Mouse (Mus musculus): ENCODE results near the gene Timp3. TPM values are rescaled to one million over a fixed set of nuclear protein-coding genes. Genes with fewer than 3 reads are reported as not detected.
"Not testable (repeated sequence)": the region's sequence is repeated elsewhere in the genome, so short reads cannot be mapped to it uniquely, and the experiment has no call there.

Gene Timp3
- polyA plus RNA-seq, 1 experiment, result 3.3 TPM

DNA sequence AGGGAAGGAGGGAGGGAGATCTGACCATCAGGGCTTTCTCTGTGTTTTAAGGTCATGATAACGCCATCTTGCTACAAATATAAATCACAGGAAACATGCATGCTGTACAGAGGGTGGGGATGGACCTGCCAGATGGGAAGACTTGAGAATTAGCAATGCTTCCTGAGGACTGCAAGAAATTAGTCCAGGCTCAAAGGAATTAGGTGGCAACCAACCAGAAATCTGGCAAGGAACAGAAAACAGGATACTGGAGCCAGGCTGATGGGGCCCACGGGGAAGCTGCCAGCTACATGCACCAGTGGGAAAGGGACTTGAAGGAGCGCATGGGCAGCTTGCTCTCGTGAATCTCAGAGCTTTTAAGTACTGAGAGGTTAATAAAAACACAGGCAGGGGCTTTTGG lies 59.5 kb downstream of the Timp3 start:
- H3K27ac ChIP-seq (ENCODE audit: insufficient read depth, low read depth, low read length), result no peak overlapping the region
- no peak overlapping the region for H3K4me3 ChIP-seq (ENCODE audit: insufficient read depth, low read length)
- no peaks in the 10 kb centered on the region for H3K4me1 ChIP-seq (ENCODE audit: control insufficient read depth, insufficient read depth, low read length)
- TF ChIP-seq CTCF (IDR thresholded peaks at IDR 0.05; ENCODE audit: low read depth, low read length) (no peak), POLR2A (IDR thresholded peaks at IDR 0.05; ENCODE audit: borderline replicate concordance, low read depth, low read length) (no peak)

DNA sequence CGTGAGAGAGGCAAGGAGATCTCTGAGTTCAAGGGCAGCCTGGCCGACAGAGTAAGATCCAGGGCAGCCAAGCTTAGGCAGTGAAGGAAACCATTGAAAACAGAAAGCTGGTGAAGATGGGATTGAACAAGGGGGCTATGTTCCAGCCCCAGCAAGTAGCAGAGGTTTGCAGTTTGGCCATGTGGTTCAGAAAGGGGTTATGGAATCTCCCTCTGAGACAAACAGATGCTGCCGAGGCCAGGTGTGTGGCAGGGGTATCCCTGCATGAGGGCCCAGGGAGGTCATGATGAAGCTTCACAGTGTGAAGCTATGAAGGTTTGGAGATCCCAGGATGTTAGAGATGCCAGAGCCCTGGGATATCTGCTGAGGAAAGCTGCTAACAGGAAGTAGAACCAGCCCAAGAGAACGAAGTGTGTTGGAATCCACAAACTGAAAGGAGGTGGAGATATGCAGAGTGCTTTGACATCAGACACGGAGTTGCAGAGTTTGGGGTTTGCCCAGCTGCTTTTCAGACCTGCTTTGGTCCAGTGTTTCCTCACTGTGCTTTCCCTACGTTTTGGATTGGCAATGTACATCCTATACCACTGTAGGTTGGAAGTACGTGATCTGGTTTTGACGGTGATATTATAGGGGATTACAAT lies 63.6 kb downstream of the Timp3 start:
- no peak overlapping the region for H3K27ac ChIP-seq (ENCODE audit: insufficient read depth, low read depth, low read length)
- H3K4me3 ChIP-seq (ENCODE audit: insufficient read depth, low read length), result no peak overlapping the region
- TF ChIP-seq POLR2A (IDR thresholded peaks at IDR 0.05; ENCODE audit: borderline replicate concordance, low read depth, low read length) (no peak), CTCF (IDR thresholded peaks at IDR 0.05; ENCODE audit: low read depth, low read length) (no peak)
- H3K4me1 ChIP-seq (ENCODE audit: control insufficient read depth, insufficient read depth, low read length), result no peaks in the 10 kb centered on the region

DNA sequence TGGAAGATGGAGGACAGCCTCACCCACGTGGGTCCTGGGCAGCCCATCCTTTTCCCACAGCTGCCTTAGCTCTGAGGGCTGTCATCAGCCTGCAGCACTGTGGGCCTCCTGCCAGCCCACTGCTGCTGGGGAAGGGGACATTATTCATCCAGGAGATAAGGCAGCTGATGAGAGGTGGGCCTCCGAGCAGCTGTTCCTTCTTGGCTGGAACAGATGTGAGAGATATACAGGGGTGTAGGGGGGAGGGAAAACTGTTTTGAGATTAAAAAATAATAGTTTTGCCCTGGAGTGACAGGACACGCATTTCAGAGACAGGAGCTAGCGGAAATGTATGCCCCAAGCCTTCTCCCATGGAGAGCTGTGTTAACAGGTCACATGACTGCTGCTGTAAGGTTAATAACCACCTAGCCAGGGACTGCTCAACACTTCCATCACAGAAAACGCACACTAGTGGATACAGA lies 65.5 kb downstream of the Timp3 start:
- TF ChIP-seq CTCF (IDR thresholded peaks at IDR 0.05; ENCODE audit: low read depth, low read length), result no peak
- no peak for TF ChIP-seq POLR2A (IDR thresholded peaks at IDR 0.05; ENCODE audit: borderline replicate concordance, low read depth, low read length)
- H3K27ac ChIP-seq (ENCODE audit: insufficient read depth, low read depth, low read length), result no peak overlapping the region
- H3K4me1 ChIP-seq (ENCODE audit: control insufficient read depth, insufficient read depth, low read length), result no peaks in the 10 kb centered on the region
- no peak overlapping the region for H3K4me3 ChIP-seq (ENCODE audit: insufficient read depth, low read length)

DNA sequence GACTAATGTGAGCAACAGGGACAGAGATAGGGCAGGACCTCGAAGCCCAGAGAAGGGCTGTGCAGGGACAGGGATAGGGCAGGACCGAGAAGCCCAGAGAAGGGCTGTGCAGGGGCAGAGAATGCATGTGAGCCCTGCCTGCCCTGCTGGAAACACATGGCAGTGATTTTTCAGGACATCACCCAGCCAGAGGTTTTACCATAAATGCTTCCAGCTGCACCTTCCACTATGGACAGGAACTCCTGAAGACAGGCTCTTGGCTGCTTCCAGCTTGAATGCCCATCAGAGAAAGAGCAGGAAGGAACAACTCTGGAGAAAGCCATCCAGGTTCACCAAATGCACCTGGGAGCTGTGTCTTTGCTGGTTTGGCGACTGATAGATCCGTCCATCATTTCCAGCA lies 67.2 kb downstream of the Timp3 start:
- H3K4me1 ChIP-seq (ENCODE audit: control insufficient read depth, insufficient read depth, low read length), result no peaks in the 10 kb centered on the region
- no peak overlapping the region for H3K4me3 ChIP-seq (ENCODE audit: insufficient read depth, low read length)
- no peak overlapping the region for H3K27ac ChIP-seq (ENCODE audit: insufficient read depth, low read depth, low read length)
- TF ChIP-seq POLR2A (IDR thresholded peaks at IDR 0.05; ENCODE audit: borderline replicate concordance, low read depth, low read length), result no peak
- TF ChIP-seq CTCF (IDR thresholded peaks at IDR 0.05; ENCODE audit: low read depth, low read length), result no peak

DNA sequence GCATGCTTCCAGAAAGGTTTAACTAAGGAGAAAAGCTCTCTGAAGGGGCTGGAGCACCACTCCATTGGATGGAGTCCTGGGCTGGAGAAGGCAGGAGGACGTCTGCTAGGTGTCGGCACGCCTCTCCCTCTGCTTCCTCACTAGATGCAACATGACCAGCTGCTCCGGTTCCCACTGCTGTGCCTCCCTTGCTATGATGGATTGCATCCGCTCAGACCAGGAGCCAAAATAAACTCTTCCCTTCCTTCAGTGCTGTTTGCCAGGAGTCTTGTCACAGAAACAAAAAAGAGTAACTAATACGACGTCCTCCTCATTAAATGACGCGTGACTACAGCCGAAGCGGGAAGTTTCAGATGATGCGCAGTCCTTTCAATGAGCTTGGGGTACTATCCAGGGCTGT lies 68.6 kb downstream of the Timp3 start:
- H3K4me1 ChIP-seq (ENCODE audit: control insufficient read depth, insufficient read depth, low read length), result no peaks in the 10 kb centered on the region
- TF ChIP-seq POLR2A (IDR thresholded peaks at IDR 0.05; ENCODE audit: borderline replicate concordance, low read depth, low read length) (no peak), CTCF (IDR thresholded peaks at IDR 0.05; ENCODE audit: low read depth, low read length) (no peak)
- H3K27ac ChIP-seq (ENCODE audit: insufficient read depth, low read depth, low read length), result no peak overlapping the region
- no peak overlapping the region for H3K4me3 ChIP-seq (ENCODE audit: insufficient read depth, low read length)

DNA sequence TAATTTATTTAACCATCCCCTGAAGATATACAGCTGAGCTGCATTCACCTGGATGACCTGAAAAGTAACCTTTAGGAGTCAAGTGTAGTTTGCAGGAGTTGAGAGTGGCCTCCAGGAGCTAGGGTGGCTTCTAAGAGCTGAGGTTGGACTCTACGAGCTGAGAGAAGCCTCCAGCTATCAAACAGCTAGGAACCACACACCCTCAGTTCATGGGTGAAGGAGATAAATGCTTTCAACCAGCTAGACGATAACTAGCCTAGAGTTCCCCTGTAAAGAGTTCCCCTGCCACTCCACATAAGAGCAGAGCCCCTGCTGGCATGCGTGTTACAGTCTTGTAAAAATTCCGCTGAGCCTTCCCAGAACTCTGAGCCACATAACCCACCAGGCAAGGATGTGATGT lies 69.2 kb downstream of the Timp3 start:
- H3K27ac ChIP-seq (ENCODE audit: insufficient read depth, low read depth, low read length), result no peak overlapping the region
- H3K4me1 ChIP-seq (ENCODE audit: control insufficient read depth, insufficient read depth, low read length), result no peaks in the 10 kb centered on the region
- no peak for TF ChIP-seq CTCF (IDR thresholded peaks at IDR 0.05; ENCODE audit: low read depth, low read length)
- TF ChIP-seq POLR2A (IDR thresholded peaks at IDR 0.05; ENCODE audit: borderline replicate concordance, low read depth, low read length), result no peak
- H3K4me3 ChIP-seq (ENCODE audit: insufficient read depth, low read length), result no peak overlapping the region

DNA sequence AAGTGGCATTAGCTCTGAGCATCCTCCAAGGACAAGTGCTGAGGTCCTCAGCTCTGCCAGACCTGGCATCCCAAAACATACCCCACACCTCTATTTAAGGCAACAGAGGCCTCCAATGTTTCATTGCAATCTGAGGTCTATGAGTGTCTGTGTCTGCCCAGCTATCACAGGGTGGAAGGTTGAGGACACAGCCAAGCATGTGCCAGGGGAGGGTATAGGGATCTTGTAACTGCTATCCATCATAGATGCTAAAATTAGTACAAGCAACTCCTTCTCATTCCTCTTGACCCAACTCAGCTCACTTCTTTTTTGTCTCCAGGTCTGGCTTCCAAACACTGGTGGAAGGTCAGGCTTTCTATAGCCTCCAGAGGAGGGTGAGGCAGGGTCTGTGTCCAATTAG lies 71.4 kb downstream of the Timp3 start:
- H3K4me1 ChIP-seq (ENCODE audit: control insufficient read depth, insufficient read depth, low read length), result no peaks in the 10 kb centered on the region
- H3K4me3 ChIP-seq (ENCODE audit: insufficient read depth, low read length), result no peak overlapping the region
- TF ChIP-seq CTCF (IDR thresholded peaks at IDR 0.05; ENCODE audit: low read depth, low read length), result no peak
- TF ChIP-seq POLR2A (IDR thresholded peaks at IDR 0.05; ENCODE audit: borderline replicate concordance, low read depth, low read length), result no peak
- H3K27ac ChIP-seq (ENCODE audit: insufficient read depth, low read depth, low read length), result no peak overlapping the region

DNA sequence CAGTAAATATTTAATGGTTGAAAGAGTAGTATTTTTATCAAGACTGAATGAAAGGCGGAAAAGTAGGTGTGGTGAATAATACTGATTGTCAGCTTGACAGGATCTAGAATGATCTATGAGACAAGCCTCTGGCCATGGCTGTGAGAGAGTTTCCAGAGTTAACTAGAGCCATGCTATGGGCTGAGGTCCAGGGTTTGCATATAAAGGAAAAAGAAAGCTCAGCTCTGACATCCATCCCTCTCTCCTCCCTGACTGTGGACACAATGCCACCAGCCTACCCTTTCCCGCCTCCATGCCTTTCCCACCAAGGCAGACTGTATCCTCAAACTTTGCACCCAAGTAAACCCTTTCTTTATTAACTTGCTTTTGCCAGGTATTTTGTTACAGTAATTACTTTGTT lies 73.9 kb downstream of the Timp3 start:
- TF ChIP-seq POLR2A (IDR thresholded peaks at IDR 0.05; ENCODE audit: borderline replicate concordance, low read depth, low read length), result no peak
- no peak for TF ChIP-seq CTCF (IDR thresholded peaks at IDR 0.05; ENCODE audit: low read depth, low read length)
- Histone ChIP-seq H3K27ac (ENCODE audit: insufficient read depth, low read depth, low read length) (no peak overlapping the region), H3K4me1 (ENCODE audit: control insufficient read depth, insufficient read depth, low read length) (no peaks in the 10 kb centered on the region), H3K4me3 (ENCODE audit: insufficient read depth, low read length) (no peak overlapping the region)

DNA sequence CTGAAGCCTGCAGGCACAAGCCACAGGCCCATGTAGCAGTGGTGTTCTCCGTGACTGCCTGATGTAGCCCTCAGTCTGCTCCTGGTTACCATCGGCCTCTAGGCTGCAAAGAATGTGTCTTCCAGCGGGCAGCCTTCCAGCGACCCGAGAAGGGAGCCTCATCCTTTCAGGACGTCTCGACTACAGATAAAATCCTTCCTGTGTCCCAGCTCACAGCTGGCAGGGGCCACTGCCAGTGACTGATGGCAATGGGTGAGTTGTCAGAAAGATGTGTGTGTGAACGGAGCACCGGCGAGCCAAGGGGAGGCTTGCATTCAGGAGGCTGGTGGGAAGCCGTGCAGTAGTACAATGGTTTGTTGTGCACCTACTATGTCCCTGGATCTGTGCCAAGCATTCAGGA lies 75.7 kb downstream of the Timp3 start:
- TF ChIP-seq CTCF (IDR thresholded peaks at IDR 0.05; ENCODE audit: low read depth, low read length) (no peak), POLR2A (IDR thresholded peaks at IDR 0.05; ENCODE audit: borderline replicate concordance, low read depth, low read length) (no peak)
- no peaks in the 10 kb centered on the region for H3K4me1 ChIP-seq (ENCODE audit: control insufficient read depth, insufficient read depth, low read length)
- H3K4me3 ChIP-seq (ENCODE audit: insufficient read depth, low read length), result no peak overlapping the region
- H3K27ac ChIP-seq (ENCODE audit: insufficient read depth, low read depth, low read length), result no peak overlapping the region

DNA sequence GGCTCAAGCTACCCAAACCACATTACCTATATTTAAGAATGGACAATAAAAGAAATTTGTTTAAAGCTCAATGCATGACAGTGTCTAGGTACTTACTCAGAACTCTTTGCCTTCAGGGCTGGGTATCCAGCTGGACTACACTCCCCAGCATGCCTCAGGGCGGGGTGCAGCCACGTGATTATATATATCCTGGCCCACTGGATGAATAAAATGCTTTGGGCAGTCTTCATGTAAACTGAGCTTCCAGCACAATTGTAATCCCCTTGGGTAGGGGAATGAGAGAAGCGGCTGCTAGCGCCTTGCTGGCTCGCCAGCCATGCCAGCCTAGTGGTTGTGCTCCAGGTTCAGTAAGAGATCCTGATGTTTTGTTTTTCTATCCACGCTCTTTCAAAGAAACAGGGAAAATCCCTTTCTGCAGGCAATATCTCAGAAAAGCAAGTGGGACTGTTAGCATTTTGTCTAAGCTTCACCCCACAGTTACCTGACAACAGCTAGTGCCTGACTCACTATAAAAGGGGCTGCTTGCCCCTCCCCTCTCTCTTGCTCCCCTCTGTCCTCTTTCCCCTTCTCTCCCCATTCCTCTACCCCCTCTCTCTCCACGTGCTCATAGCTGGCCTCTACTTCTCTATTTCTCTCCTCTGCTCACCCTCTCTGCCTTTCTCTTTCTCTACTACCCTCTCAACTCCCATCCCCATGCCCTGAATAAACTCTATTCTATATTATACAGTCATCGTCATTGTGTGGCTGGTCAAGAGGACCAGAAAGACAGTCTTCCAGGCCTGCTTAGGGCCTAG lies 76.4 kb downstream of the Timp3 start:
- TF ChIP-seq CTCF (IDR thresholded peaks at IDR 0.05; ENCODE audit: low read depth, low read length) (no peak), POLR2A (IDR thresholded peaks at IDR 0.05; ENCODE audit: borderline replicate concordance, low read depth, low read length) (no peak)
- H3K4me1 ChIP-seq (ENCODE audit: control insufficient read depth, insufficient read depth, low read length), result no peaks in the 10 kb centered on the region
- H3K4me3 ChIP-seq (ENCODE audit: insufficient read depth, low read length), result no peak overlapping the region
- no peak overlapping the region for H3K27ac ChIP-seq (ENCODE audit: insufficient read depth, low read depth, low read length)

DNA sequence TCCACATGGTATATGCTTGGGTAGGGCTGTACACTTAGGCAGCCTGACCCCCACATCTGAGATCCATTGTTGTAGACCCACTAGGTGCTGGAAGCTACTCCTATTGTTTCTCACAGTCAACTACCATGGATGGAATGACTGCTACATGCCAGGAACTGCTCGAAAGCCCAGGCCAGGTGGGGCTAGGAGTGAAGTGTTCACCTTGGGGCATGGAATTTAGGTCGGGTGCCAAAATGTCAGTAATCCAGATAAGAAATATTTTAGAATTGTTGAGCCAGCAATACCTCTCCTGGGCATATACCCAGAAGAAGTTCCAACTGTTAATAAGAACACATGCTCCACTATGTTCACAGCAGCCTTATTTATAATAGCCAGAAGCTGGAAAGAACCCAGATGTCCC lies 78.6 kb downstream of the Timp3 start:
- H3K27ac ChIP-seq (ENCODE audit: insufficient read depth, low read depth, low read length); H3K4me3 ChIP-seq (ENCODE audit: insufficient read depth, low read length); H3K4me1 ChIP-seq (ENCODE audit: control insufficient read depth, insufficient read depth, low read length): not testable (repeated sequence)

Data from bone marrow macrophage, adult 2 months (primary cell).